Mouse (Mus musculus) limb, embryonic 13.5 days (tissue): ENCODE measurements around the gene Sntb2. TPM values are rescaled to one million over a fixed set of nuclear protein-coding genes. Genes with fewer than 3 reads are reported as not detected.
"Not testable (repeated sequence)": the region's sequence is repeated elsewhere in the genome, so short reads cannot be mapped to it uniquely, and the experiment has no call there.

Source experiments
- ATAC-seq: fragments of 200-750 bp; cut with Nextera tagmentation; 2 replicates; pipeline ENCODE4 v1.8.0; 2017; ENCODE audit warnings: low read depth, moderate number of reproducible peaks, moderate TSS enrichment; ENCODE audit not compliant: low FRiP score
- H3K27ac ChIP-seq: fragments of 300-500 bp; sonication (generic); 2 replicates; pipeline ENCODE4 v1.5.1; 2015; ENCODE audit warnings: inconsistent platforms, mild to moderate bottlenecking, moderate library complexity
- H3K27me3 ChIP-seq: fragments of 300-500 bp; sonication (generic); 2 replicates; pipeline ENCODE4 v1.6.1; 2015; ENCODE audit warnings: mild to moderate bottlenecking, inconsistent platforms
- H3K36me3 ChIP-seq: fragments of 300-500 bp; sonication (generic); 2 replicates; pipeline ENCODE4 v1.6.1; 2015; ENCODE audit warnings: inconsistent platforms, mild to moderate bottlenecking, moderate library complexity
- H3K4me1 ChIP-seq: fragments of 300-500 bp; sonication (generic); 2 replicates; pipeline ENCODE4 v1.6.1; 2015; ENCODE audit warnings: inconsistent platforms
- H3K4me2 ChIP-seq: fragments of 300-500 bp; sonication (generic); replicated peaks from 2 replicates; pipeline ENCODE4 v1.6.1; 2015; ENCODE audit warnings: inconsistent platforms, mild to moderate bottlenecking, moderate library complexity
- H3K4me3 ChIP-seq: fragments of 300-500 bp; sonication (generic); 2 replicates; pipeline ENCODE4 v1.5.1; 2015; ENCODE audit warnings: moderate library complexity, mild to moderate bottlenecking, inconsistent platforms
- H3K9ac ChIP-seq: fragments of 300-500 bp; sonication (generic); 2 replicates; pipeline ENCODE4 v1.6.1; 2015; ENCODE audit warnings: mild to moderate bottlenecking, inconsistent platforms
- H3K9me3 ChIP-seq: fragments of 300-500 bp; sonication (generic); 2 replicates; pipeline ENCODE4 v1.6.1; 2016; ENCODE audit warnings: inconsistent platforms
- WGBS: fragments of 180-500 bp; shearing (Covaris S2); methylation state at CpG from one replicate; pipeline ENCODE4 v1.1.7; 2015; 5-methylcytosine and 5-hydroxymethylcytosine counted together
- polyA plus RNA-seq: library from polyadenylated mRNA; unstranded; fragments of >200 nt; fragmentation: Nextera tagmentation; extraction: Ambion mirVana; gene quantifications from 2 replicates; pipeline ENCODE4 v1.2.1, GENCODE M21; 2015

Gene Sntb2
- polyA plus RNA-seq, 1 experiment from 2014 or later: 16.4 TPM

- no peak for ATAC-seq
- Histone ChIP-seq H3K27me3 (no peaks in the 10 kb centered on the region), H3K4me3 (no peak overlapping the region), H3K9me3 (no peaks in the 10 kb centered on the region), H3K36me3 (0 out of 2 replicates have a peak, but pooled peaks cover 3% of the 10 kb centered on the region), H3K9ac (no peak overlapping the region), H3K27ac (no peak overlapping the region), H3K4me2 (no peak overlapping the region), H3K4me1 (no peaks in the 10 kb centered on the region; the same call in 1 of the 2 replicates)
- 84% methylated on average over 3 of the region's 3 CpGs for WGBS
Observed at GRCm38 (mm10) chr8:106958212-106958611, 22.7 kb downstream of the Sntb2 start.

- 94% methylated on average over 2 of the region's 2 CpGs for WGBS
- no peak overlapping the region for H3K4me3 ChIP-seq
- H3K27me3 ChIP-seq: no peaks in the 10 kb centered on the region
- no peak for ATAC-seq
- H3K27ac ChIP-seq: no peak overlapping the region
- no peak overlapping the region for H3K9ac ChIP-seq
- no peaks in the 10 kb centered on the region; the same call in 1 of the 2 replicates for H3K4me1 ChIP-seq
- H3K36me3 ChIP-seq: 0 out of 2 replicates have a peak, but pooled peaks cover 3% of the 10 kb centered on the region
- H3K9me3 ChIP-seq: no peaks in the 10 kb centered on the region
- no peak overlapping the region for H3K4me2 ChIP-seq
Observed at GRCm38 (mm10) chr8:106959626-106960025, 24.1 kb downstream of the Sntb2 start.

GRCm38 (mm10) chr8:106962322-106962721, 26.8 kb downstream of the Sntb2 start:
- 84% methylated on average over 3 of the region's 3 CpGs for WGBS
- Histone ChIP-seq H3K4me1 (no peaks in the 10 kb centered on the region; the same call in 1 of the 2 replicates), H3K4me3 (no peak overlapping the region), H3K9ac (no peak overlapping the region), H3K9me3 (no peaks in the 10 kb centered on the region), H3K36me3 (no peaks in the 10 kb centered on the region), H3K4me2 (no peak overlapping the region), H3K27ac (no peak overlapping the region), H3K27me3 (no peaks in the 10 kb centered on the region)
- ATAC-seq: no peak

- Histone ChIP-seq H3K4me1 (no peaks in the 10 kb centered on the region; the same call in 1 of the 2 replicates), H3K27me3 (no peaks in the 10 kb centered on the region), H3K4me3 (no peak overlapping the region), H3K36me3 (no peaks in the 10 kb centered on the region), H3K9me3 (no peaks in the 10 kb centered on the region), H3K4me2 (no peak overlapping the region), H3K27ac (no peak overlapping the region), H3K9ac (no peak overlapping the region)
- ATAC-seq: no peak
- 80% methylated on average over 6 of the region's 6 CpGs for WGBS
Observed at GRCm38 (mm10) chr8:106963365-106963764, 27.8 kb downstream of the Sntb2 start.

- WGBS: 73% methylated on average over 4 of the region's 4 CpGs
- Histone ChIP-seq H3K4me3 (no peak overlapping the region), H3K4me2 (no peak overlapping the region), H3K36me3 (no peaks in the 10 kb centered on the region), H3K9me3 (no peaks in the 10 kb centered on the region), H3K9ac (no peak overlapping the region), H3K27ac (no peak overlapping the region), H3K27me3 (no peaks in the 10 kb centered on the region), H3K4me1 (no peaks in the 10 kb centered on the region; the same call in 1 of the 2 replicates)
- ATAC-seq: no peak
Observed at GRCm38 (mm10) chr8:106964573-106964972, 29.0 kb downstream of the Sntb2 start.

- no peak for ATAC-seq
- Histone ChIP-seq H3K4me3 (no peak overlapping the region), H3K9me3 (no peaks in the 10 kb centered on the region), H3K9ac (no peak overlapping the region), H3K36me3 (no peaks in the 10 kb centered on the region), H3K27ac (no peak overlapping the region), H3K4me1 (peaks cover 6% of the 10 kb centered on the region), H3K27me3 (no peaks in the 10 kb centered on the region), H3K4me2 (no peak overlapping the region)
- WGBS: 79% methylated on average over 3 of the region's 3 CpGs
Observed at GRCm38 (mm10) chr8:106969964-106970363, 34.4 kb downstream of the Sntb2 start.

GRCm38 (mm10) chr8:106971916-106972315, 36.4 kb downstream of the Sntb2 start:
- Histone ChIP-seq H3K27ac (no peak overlapping the region), H3K4me1 (peaks cover 6% of the 10 kb centered on the region), H3K9ac (no peak overlapping the region), H3K27me3 (no peaks in the 10 kb centered on the region), H3K4me2 (no peak overlapping the region), H3K9me3 (no peaks in the 10 kb centered on the region), H3K4me3 (no peak overlapping the region), H3K36me3 (no peaks in the 10 kb centered on the region)
- WGBS: 80% methylated on average over 5 of the region's 5 CpGs
- no peak for ATAC-seq

GRCm38 (mm10) chr8:106972538-106973264, 37.2 kb downstream of the Sntb2 start:
- H3K9me3 ChIP-seq: no peaks in the 10 kb centered on the region
- H3K4me2 ChIP-seq: no peak overlapping the region
- no peak overlapping the region for H3K27ac ChIP-seq
- H3K27me3 ChIP-seq: no peaks in the 10 kb centered on the region
- H3K36me3 ChIP-seq: no peaks in the 10 kb centered on the region
- peaks cover 6% of the 10 kb centered on the region for H3K4me1 ChIP-seq
- WGBS: 80% methylated on average over 6 of the region's 6 CpGs
- H3K4me3 ChIP-seq: no peak overlapping the region
- ATAC-seq: no peak
- H3K9ac ChIP-seq: no peak overlapping the region

GRCm38 (mm10) chr8:106973526-106973925, 38.0 kb downstream of the Sntb2 start:
- WGBS: 94% methylated on average over 2 of the region's 3 CpGs
- H3K27ac ChIP-seq, H3K9ac ChIP-seq, H3K36me3 ChIP-seq, H3K9me3 ChIP-seq, H3K27me3 ChIP-seq, ATAC-seq, H3K4me3 ChIP-seq, H3K4me2 ChIP-seq: not testable (repeated sequence)
- H3K4me1 ChIP-seq: peaks cover 10% of the 10 kb centered on the region

GRCm38 (mm10) chr8:106974754-106975153, 39.2 kb downstream of the Sntb2 start:
- H3K9me3 ChIP-seq: no peaks in the 10 kb centered on the region
- no peaks in the 10 kb centered on the region for H3K36me3 ChIP-seq
- no peak overlapping the region for H3K4me2 ChIP-seq
- no peaks in the 10 kb centered on the region for H3K27me3 ChIP-seq
- H3K27ac ChIP-seq: no peak overlapping the region
- H3K4me3 ChIP-seq: no peak overlapping the region
- H3K9ac ChIP-seq: no peak overlapping the region
- peaks cover 18% of the 10 kb centered on the region for H3K4me1 ChIP-seq
- ATAC-seq: no peak
- 62% methylated on average over 7 of the region's 7 CpGs for WGBS

- Histone ChIP-seq H3K4me1 (peaks cover 18% of the 10 kb centered on the region), H3K9me3 (no peaks in the 10 kb centered on the region), H3K9ac (no peak overlapping the region), H3K4me2 (no peak overlapping the region), H3K36me3 (no peaks in the 10 kb centered on the region), H3K27ac (no peak overlapping the region), H3K4me3 (no peak overlapping the region), H3K27me3 (no peaks in the 10 kb centered on the region)
- 80% methylated on average over 2 of the region's 2 CpGs for WGBS
- no peak for ATAC-seq
Observed at GRCm38 (mm10) chr8:106975764-106976163, 40.2 kb downstream of the Sntb2 start.

- H3K4me3 ChIP-seq: no peak overlapping the region
- 72% methylated on average over 4 of the region's 4 CpGs for WGBS
- H3K4me2 ChIP-seq: no peak overlapping the region
- no peak overlapping the region for H3K9ac ChIP-seq
- no peaks in the 10 kb centered on the region for H3K9me3 ChIP-seq
- H3K4me1 ChIP-seq: peaks cover 18% of the 10 kb centered on the region
- no peak overlapping the region; the same call in 1 of the 2 replicates for H3K27ac ChIP-seq
- no peaks in the 10 kb centered on the region for H3K36me3 ChIP-seq
- ATAC-seq: no peak
- no peaks in the 10 kb centered on the region for H3K27me3 ChIP-seq
Observed at GRCm38 (mm10) chr8:106976436-106976835, 40.9 kb downstream of the Sntb2 start.
